Mouse (Mus musculus) kidney, postnatal 36 days (tissue): ENCODE results near the gene Pawr.
A peak's percentile ranks its signal among the peaks of the same experiment; 100 is the strongest.
"Not testable (repeated sequence)": the region's sequence is repeated elsewhere in the genome, so short reads cannot be mapped to it uniquely, and the experiment has no call there.

Source experiments
- DNase-seq, 2 experiments: peaks; one replicate each; pipeline ENCODE4 v3.0.0; 2021 to 2022; ENCODE audit warnings: mixed read lengths in 2 of 2

Gene Pawr

GRCm38 (mm10) chr10:108314396-108314795 lies 17.5 kb upstream of the Pawr start:
- no peak for DNase-seq

DNA sequence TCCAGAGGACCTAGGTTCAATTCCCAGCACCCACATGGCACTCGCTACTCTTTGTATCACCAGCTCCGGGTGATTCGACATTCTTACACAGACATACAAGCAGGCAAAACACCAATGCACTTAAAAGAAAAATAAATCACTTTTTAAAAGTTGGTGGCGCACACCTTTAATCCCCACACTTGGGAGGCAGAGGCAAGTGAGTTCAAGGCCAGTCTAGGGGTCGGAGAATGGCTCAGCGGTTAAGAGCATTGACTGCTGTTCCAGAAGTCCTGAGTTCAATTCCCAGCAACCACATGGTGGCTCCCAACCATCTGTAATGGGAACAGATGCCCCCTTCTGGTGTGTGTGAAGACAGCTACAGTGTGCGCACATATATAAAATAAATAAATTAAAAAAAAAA lies 16.7 kb upstream of the Pawr start:
- no peak for DNase-seq

DNA sequence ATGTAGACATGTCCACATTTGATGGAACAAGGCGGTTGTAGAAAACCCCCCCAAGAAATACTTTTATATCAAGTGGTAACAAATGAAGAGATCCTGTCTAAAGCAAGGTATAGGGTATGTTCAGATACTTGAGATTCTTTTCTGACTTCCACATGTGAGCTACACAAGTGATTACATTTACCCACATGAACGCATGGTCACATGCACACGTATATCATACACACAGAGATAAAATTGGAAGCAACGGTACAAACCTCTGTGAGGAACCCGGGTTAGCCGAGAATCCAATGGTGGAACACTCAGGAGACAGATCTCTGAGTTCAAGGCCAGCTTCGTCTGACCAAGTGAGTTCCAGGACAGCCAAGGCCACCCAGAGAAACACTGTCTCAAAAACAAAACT lies 3.6 kb upstream of the Pawr start:
- DNase-seq: no peak

DNA sequence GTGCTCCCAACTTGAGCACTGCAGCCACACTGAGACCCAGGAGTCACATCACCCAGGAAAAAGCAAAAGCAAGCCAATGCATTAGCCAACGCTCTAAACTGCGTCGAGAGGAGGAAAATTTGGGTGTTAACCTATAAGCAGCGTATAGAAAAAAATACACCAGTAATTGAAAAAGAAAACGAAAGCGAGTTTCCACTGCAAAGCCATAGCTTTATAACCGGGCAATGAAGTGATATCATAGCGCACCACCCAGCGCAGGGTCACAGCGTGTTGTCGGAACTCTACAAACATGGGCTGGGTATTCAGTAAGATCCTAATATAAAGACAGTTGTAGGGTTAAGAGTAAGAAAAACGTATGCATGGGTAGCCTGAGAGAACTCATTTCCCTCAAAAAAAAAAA lies 2.9 kb upstream of the Pawr start:
- no peak for DNase-seq

- DNase-seq: peak; percentile 41 to 53
Measured at GRCm38 (mm10) chr10:108329771-108330170, 2.1 kb upstream of the Pawr start.

GRCm38 (mm10) chr10:108330964-108331363 lies 957 bp upstream of the Pawr start:
- DNase-seq: no peak

GRCm38 (mm10) chr10:108332571-108333541 lies 935 bp downstream of the Pawr start:
- peak; percentile 84 to 86 for DNase-seq

GRCm38 (mm10) chr10:108333642-108334041 lies 1.7 kb downstream of the Pawr start:
- DNase-seq: peak in 1 of 2 experiments; percentile 35

DNA sequence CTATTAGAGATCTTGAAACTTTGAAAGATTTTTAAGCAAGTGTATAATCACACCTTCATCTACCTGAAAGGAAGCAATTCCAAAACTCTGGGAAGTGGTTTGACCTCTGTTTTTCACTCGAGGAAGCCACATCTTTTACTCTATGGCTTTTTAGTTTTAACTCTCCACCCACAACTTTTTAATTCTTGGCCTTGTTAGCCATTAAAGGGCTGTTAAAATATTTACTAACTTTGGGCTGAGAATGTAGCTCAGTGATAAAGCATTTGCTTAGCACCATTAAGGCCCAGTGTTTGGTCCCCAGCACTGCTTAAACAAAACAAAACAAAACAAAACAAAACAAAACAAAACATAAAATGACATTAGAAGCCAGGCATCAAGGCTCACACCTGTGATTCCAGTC lies 2.2 kb downstream of the Pawr start:
- no peak for DNase-seq

GRCm38 (mm10) chr10:108335736-108336292 lies 3.9 kb downstream of the Pawr start:
- DNase-seq: no peak

DNA sequence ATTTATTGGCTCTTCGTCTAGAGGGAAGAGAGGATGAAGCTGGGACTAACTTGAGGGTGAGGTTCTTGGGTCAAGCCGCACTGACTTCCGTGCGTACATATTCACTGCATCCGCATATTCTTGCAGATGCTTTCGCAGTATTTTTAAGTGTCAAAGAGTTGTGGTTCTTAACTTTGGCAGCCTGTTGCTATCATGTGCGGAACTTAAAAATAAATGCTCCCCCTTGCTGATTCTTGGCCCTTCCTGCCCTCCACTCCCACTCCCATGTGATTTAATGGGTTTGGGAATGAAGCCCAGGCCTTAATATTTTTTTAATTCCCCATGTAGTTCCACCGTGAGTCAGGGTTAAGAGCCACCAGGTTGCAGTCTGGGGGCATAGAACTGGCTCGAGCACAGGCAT lies 4.7 kb downstream of the Pawr start:
- DNase-seq: peak; percentile 21 to 42

- no peak for DNase-seq
Measured at GRCm38 (mm10) chr10:108338055-108338961, 6.4 kb downstream of the Pawr start.

- no peak for DNase-seq
Measured at GRCm38 (mm10) chr10:108339118-108339517, 7.2 kb downstream of the Pawr start.

- DNase-seq: no peak
Measured at GRCm38 (mm10) chr10:108339872-108340271, 8.0 kb downstream of the Pawr start.

- no peak for DNase-seq
Measured at GRCm38 (mm10) chr10:108343734-108344133, 11.8 kb downstream of the Pawr start.

DNA sequence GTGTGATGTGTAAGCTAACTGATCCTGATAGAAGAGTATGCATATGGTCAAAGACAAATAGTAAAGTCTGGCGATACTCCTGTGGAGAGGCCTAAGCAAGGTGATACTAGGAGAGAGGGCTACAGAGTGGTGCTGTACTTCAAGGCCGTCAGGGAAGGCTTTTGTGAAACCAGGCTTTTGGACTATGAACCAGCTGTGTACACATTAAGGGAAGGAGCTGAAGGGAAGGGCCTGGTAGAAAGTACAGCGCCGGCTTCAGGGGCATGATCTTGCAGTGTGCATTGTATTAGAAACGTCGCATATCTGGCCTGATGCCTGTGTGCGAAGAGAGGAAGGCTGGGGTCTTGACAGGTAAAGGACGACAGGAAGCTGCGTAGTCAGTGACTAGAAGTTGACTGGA lies 13.2 kb downstream of the Pawr start:
- DNase-seq: no peak

DNA sequence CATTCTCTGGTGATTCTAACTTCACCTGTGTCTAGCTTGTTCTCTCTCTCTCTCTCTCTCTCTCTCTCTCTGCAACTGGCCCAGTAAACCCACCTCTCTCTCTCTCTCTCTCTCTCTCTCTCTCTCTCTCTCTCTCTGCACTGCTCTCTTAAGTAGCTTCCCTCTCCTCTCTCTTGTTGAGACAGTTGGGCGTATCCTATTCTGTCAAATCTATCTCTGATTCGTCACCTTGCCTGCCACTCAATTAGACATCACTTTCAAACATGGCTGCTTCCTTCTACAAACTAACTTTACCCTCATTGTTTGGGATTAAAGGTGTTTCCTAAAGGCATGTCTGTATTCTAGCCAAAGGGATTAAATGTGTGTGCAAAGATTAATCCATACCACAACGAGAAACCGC lies 14.4 kb downstream of the Pawr start:
- not testable (repeated sequence) for DNase-seq

DNA sequence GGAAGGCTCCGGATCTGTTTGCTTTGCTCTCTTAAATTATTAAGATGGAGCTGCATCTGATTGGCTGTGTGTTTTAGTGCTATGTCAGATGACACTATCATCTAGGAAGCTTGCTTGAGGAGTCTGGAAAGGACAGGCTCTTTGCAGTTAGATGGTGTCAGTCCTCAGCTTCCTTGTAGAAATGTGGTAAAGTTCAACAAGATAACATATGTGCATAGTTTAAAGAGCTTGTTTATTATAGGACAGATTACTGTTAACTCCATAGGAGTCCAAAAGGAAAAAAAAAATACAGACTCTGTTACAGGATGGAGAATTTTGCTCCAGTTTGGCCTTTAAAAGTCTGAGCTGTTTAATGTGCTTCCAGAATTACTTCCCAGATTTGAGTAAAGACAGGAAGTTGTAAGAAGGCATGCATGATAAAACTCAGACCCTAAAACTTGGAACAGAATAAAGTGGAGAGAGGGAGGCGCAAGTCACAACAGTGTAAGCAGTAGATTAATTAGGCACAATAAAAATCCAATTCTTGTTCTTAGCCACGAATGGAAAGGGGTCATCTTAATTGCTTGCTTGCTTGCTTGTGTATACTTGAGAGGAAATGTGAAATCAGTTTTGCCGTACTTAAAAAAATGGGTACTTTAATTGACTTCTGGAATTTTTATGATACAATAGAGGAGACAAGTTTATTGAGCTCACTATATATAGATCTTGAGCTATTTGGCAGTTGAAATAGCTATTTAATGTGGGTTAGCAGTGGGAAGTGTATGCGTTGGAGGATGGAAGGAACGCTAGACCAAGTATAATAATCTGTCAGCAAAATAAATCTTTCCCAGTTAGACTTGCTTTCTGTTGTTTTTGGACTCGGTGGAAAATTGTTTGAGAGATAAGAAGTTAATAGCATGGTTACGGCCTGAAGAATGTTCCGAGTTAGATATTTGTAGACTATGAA lies 18.5 kb downstream of the Pawr start:
- DNase-seq: no peak

- DNase-seq: no peak
Measured at GRCm38 (mm10) chr10:108352944-108353343, 21.0 kb downstream of the Pawr start.

GRCm38 (mm10) chr10:108354726-108355391 lies 22.9 kb downstream of the Pawr start:
- DNase-seq: no peak

DNA sequence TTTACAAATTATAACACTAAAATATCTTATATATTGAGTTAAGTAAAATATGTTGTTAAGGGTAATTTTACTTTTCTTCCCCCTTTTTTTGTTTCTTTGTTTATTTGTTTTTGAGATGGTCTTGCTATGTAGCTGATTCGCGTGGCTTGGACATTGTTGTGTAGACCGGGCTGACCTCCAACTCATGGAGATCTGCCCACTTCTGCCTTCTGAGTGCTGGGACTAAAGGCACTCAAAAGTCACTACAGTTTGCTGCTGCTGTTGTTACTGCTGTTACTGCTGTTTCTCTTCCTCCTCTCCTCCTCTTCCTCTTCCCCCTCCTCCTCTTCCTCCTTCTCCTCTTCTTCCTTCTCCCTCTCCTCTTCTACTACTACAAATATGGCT lies 23.5 kb downstream of the Pawr start:
- no peak for DNase-seq
